Mouse (Mus musculus) midbrain, postnatal 0 days (tissue): Measurements from ENCODE around the gene Nckap5. TPM values are rescaled to one million over a fixed set of nuclear protein-coding genes. Genes with fewer than 3 reads are reported as not detected.

Experiments used
- ATAC-seq: fragments of 200-750 bp; cut with Nextera tagmentation; 2 replicates; pipeline ENCODE4 v1.8.0; 2017; ENCODE audit warnings: moderate number of reproducible peaks, mild to moderate bottlenecking, moderate TSS enrichment, moderate library complexity; ENCODE audit not compliant: low FRiP score
- DNase-seq: peaks from one replicate; pipeline ENCODE4 v3.0.0-alpha.2; 2015; ENCODE audit warnings: low spot score
- H3K27ac ChIP-seq: fragments of 300-500 bp; sonication (generic); 2 replicates; pipeline ENCODE4 v1.5.1; 2014; ENCODE audit warnings: low read depth, mild to moderate bottlenecking, low read length, mixed read lengths
- H3K27me3 ChIP-seq: fragments of 300-500 bp; sonication (generic); 2 replicates; pipeline ENCODE4 v1.6.1; 2014; ENCODE audit warnings: low read length, control low read depth, mixed read lengths; ENCODE audit not compliant: insufficient read depth
- H3K36me3 ChIP-seq: fragments of 300-500 bp; sonication (generic); 2 replicates; pipeline ENCODE4 v1.6.1; 2014; ENCODE audit warnings: low read length, control low read depth, mixed read lengths; ENCODE audit not compliant: insufficient read depth
- H3K4me1 ChIP-seq: fragments of 300-500 bp; sonication (generic); 2 replicates; pipeline ENCODE4 v1.6.1; 2014; ENCODE audit warnings: mild to moderate bottlenecking, control low read depth, antibody characterized with exemption, low read length, mixed read lengths; ENCODE audit not compliant: insufficient read depth
- H3K4me2 ChIP-seq: fragments of 300-500 bp; sonication (generic); 2 replicates; pipeline ENCODE4 v1.6.1; 2014; ENCODE audit warnings: low read depth, mild to moderate bottlenecking, low read length, mixed read lengths; ENCODE audit not compliant: poor library complexity, severe bottlenecking
- H3K4me3 ChIP-seq: fragments of 300-500 bp; sonication (generic); 2 replicates; pipeline ENCODE4 v1.5.1; 2014; ENCODE audit warnings: low read depth, mild to moderate bottlenecking, low read length, moderate library complexity
- H3K9ac ChIP-seq: fragments of 300-500 bp; sonication (generic); replicated peaks from 2 replicates; pipeline ENCODE4 v1.6.1; 2014; ENCODE audit warnings: mild to moderate bottlenecking, low read length, moderate library complexity, mixed read lengths; ENCODE audit not compliant: poor library complexity, severe bottlenecking
- H3K9me3 ChIP-seq: fragments of 300-500 bp; sonication (generic); 2 replicates; pipeline ENCODE4 v1.6.1; 2016; ENCODE audit warnings: low read length, control low read depth
- CTCF ChIP-seq: IDR thresholded peaks from 2 replicates; pipeline ENCODE4 v1.5.1; 2016; ENCODE audit warnings: antibody characterized with exemption, mild to moderate bottlenecking
- WGBS: fragments of 180-500 bp; shearing (Covaris S2); extraction: QIAGEN DNeasy Blood & Tissue Kit; methylation state at CpG from one replicate; pipeline ENCODE4 v1.1.7; 2014; 5-methylcytosine and 5-hydroxymethylcytosine counted together
- polyA plus RNA-seq: library from polyadenylated mRNA; unstranded; fragments of >200 nt; fragmentation: Nextera tagmentation; extraction: Ambion mirVana; gene quantifications from 2 replicates; pipeline ENCODE4 v1.2.1, GENCODE M21; 2015
- total RNA-seq: library from RNA; depleted of rRNA; stranded (reverse); fragments of >200 nt; gene quantifications from 2 replicates; pipeline ENCODE4 v1.2.3, GENCODE M21; 2014

Nckap5 gene
- total and polyA plus RNA-seq, 2 experiments from 2014 or later, result 6.3 to 8.7 TPM

DNA sequence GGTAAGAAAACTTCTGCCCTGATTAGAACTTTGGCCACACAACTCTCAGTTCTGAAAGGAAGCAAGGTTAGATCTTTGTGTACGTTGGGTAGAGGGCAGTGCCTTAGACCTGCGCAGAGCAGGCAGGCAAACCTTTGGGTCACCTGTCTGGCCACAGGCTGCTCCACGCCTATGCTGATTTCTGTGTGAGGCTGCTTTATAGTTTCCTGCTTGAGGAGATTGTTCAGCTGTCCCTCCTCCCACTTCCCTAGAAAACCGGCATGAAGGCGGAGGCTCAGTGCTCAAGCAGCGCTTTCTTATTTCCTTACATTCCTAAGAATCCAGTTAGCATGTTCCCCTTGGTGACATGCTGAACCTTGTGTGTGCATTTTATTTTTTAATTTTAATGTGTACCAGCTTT lies 620.4 kb downstream of the Nckap5 start:
- DNase-seq (no peak), ATAC-seq (no peak)
- Histone ChIP-seq H3K4me1 (no peaks in the 10 kb centered on the region), H3K4me3 (no peak overlapping the region), H3K4me2 (no peak overlapping the region), H3K9ac (no peak overlapping the region), H3K9me3 (no peaks in the 10 kb centered on the region), H3K27me3 (no peaks in the 10 kb centered on the region), H3K27ac (no peak overlapping the region), H3K36me3 (no peaks in the 10 kb centered on the region)
- TF ChIP-seq CTCF, result no peak
- WGBS, result 75% methylated on average over 6 of the region's 6 CpGs

- Histone ChIP-seq H3K4me2 (no peak overlapping the region), H3K27me3 (no peaks in the 10 kb centered on the region), H3K36me3 (no peaks in the 10 kb centered on the region), H3K4me3 (no peak overlapping the region), H3K4me1 (no peaks in the 10 kb centered on the region), H3K27ac (no peak overlapping the region), H3K9ac (no peak overlapping the region), H3K9me3 (no peaks in the 10 kb centered on the region)
- ATAC-seq, result no peak
- 88% methylated on average over 5 of the region's 5 CpGs for WGBS
- TF ChIP-seq CTCF, result no peak
- no peak for DNase-seq
Measured at GRCm38 (mm10) chr1:126209743-126210142, 620.9 kb downstream of the Nckap5 start.

DNA sequence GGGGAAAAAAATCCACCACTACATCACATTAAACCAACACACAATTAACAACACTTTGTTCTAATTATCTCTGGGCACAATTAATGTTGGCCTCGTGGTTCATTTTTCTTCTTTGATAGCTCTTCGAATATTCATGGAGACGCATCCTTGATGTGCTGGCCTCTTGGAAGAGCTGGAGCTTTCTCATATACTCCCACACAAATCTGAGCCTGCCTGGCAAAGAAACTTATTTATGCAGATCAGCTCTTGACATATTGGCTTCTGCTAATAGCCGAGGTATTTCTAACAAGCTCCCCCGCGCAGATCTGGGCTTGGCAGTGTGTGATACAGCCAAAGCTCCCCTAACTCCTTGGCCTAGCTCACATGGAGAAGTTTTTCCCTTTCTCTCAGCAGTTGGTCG lies 621.5 kb downstream of the Nckap5 start:
- Histone ChIP-seq H3K4me2 (no peak overlapping the region), H3K9ac (no peak overlapping the region), H3K27ac (no peak overlapping the region), H3K4me1 (no peaks in the 10 kb centered on the region), H3K36me3 (no peaks in the 10 kb centered on the region), H3K4me3 (no peak overlapping the region), H3K27me3 (no peaks in the 10 kb centered on the region), H3K9me3 (no peaks in the 10 kb centered on the region)
- no peak for TF ChIP-seq CTCF
- 65% methylated on average over 7 of the region's 7 CpGs for WGBS
- no peak for DNase-seq
- no peak for ATAC-seq

- no peak for TF ChIP-seq CTCF
- H3K4me2 ChIP-seq, result no peak overlapping the region
- no peak for ATAC-seq
- 0 out of 2 replicates have a peak, but pooled peaks cover 4% of the 10 kb centered on the region for H3K4me1 ChIP-seq
- H3K36me3 ChIP-seq, result no peaks in the 10 kb centered on the region
- H3K9me3 ChIP-seq, result no peaks in the 10 kb centered on the region
- no peaks in the 10 kb centered on the region for H3K27me3 ChIP-seq
- H3K9ac ChIP-seq, result no peak overlapping the region
- H3K4me3 ChIP-seq, result no peak overlapping the region
- no peak overlapping the region for H3K27ac ChIP-seq
- no peak for DNase-seq
Measured at GRCm38 (mm10) chr1:126196937-126197336, 633.7 kb downstream of the Nckap5 start.

GRCm38 (mm10) chr1:126190353-126190752 lies 640.2 kb downstream of the Nckap5 start:
- whole genome bisulfite sequencing, result 84% methylated on average over 4 of the region's 4 CpGs
- H3K27ac ChIP-seq, result no peak overlapping the region
- ATAC-seq (no peak), DNase-seq (no peak)
- H3K4me2 ChIP-seq, result no peak overlapping the region
- H3K4me3 ChIP-seq, result no peak overlapping the region
- H3K4me1 ChIP-seq, result no peaks in the 10 kb centered on the region
- no peaks in the 10 kb centered on the region for H3K9me3 ChIP-seq
- H3K27me3 ChIP-seq, result no peaks in the 10 kb centered on the region
- no peak for TF ChIP-seq CTCF
- no peak overlapping the region for H3K9ac ChIP-seq
- no peaks in the 10 kb centered on the region for H3K36me3 ChIP-seq

GRCm38 (mm10) chr1:126183751-126184150 lies 646.8 kb downstream of the Nckap5 start:
- no peaks in the 10 kb centered on the region for H3K4me1 ChIP-seq
- H3K9me3 ChIP-seq, result no peaks in the 10 kb centered on the region
- H3K27ac ChIP-seq, result no peak overlapping the region
- H3K36me3 ChIP-seq, result no peaks in the 10 kb centered on the region
- no peak for TF ChIP-seq CTCF
- no peak overlapping the region for H3K9ac ChIP-seq
- DNase-seq, result no peak
- WGBS, result 87% methylated on average over 7 of the region's 7 CpGs
- no peak overlapping the region for H3K4me2 ChIP-seq
- H3K4me3 ChIP-seq, result no peak overlapping the region
- H3K27me3 ChIP-seq, result no peaks in the 10 kb centered on the region
- no peak for ATAC-seq
